Mouse (Mus musculus) MEL (cell line): ENCODE measurements around the gene Slc4a2. TPM values are rescaled to one million over a fixed set of nuclear protein-coding genes. Genes with fewer than 3 reads are reported as not detected.
A peak's percentile ranks its signal among the peaks of the same experiment; 100 is the strongest.

ENCODE experiments used
- DNase-seq: peaks from one replicate; pipeline ENCODE4 v3.0.0; 2011; ENCODE audit warnings: low read depth, low spot score
- H3K27ac ChIP-seq: 2 replicates; pipeline ENCODE4 v1.5.1; 2012; ENCODE audit warnings: low read depth, mild to moderate bottlenecking, control low read depth, low read length, moderate library complexity; ENCODE audit not compliant: control insufficient read depth
- H3K27me3 ChIP-seq, 2 experiments: fragments of 150-350 bp in 1 of 2; sonication (generic) in 1 of 2; 2 replicates each; pipeline ENCODE4 v1.6.1; 2012; ENCODE audit warnings: low read length in 2 of 2, mild to moderate bottlenecking in 2 of 2, improper control_type of control experiment in 1 of 2, moderate library complexity in 1 of 2; ENCODE audit not compliant: insufficient read depth in 2 of 2, control insufficient read depth in 1 of 2
- H3K36me3 ChIP-seq, 2 experiments: 2 replicates each; pipeline ENCODE4 v1.6.1; 2012 to 2014; ENCODE audit warnings: low read length in 2 of 2, improper control_type of control experiment in 1 of 2, inconsistent platforms in 1 of 2, mild to moderate bottlenecking in 1 of 2; ENCODE audit not compliant: insufficient read depth in 2 of 2, control insufficient read depth in 1 of 2
- H3K4me1 ChIP-seq, 2 experiments: fragments of 150-350 bp in 1 of 2; sonication (generic) in 1 of 2; 2 replicates each; pipeline ENCODE4 v1.6.1; 2012; ENCODE audit warnings: low read length in 2 of 2, improper control_type of control experiment in 1 of 2, mild to moderate bottlenecking in 1 of 2; ENCODE audit not compliant: insufficient read depth in 2 of 2, control insufficient read depth in 1 of 2
- H3K4me3 ChIP-seq, 2 experiments: fragments of 150-350 bp in 1 of 2; sonication (generic) in 1 of 2; 2 replicates each; pipeline ENCODE4 v1.5.1; 2012; ENCODE audit warnings: low read depth in 2 of 2, low read length in 2 of 2, mild to moderate bottlenecking in 2 of 2, moderate library complexity in 2 of 2, control low read depth in 1 of 2, improper control_type of control experiment in 1 of 2; ENCODE audit not compliant: control insufficient read depth in 1 of 2, insufficient read depth in 1 of 2
- H3K79me2 ChIP-seq: 2 replicates; pipeline ENCODE4 v1.6.1; 2012; ENCODE audit warnings: mild to moderate bottlenecking, low read length, moderate library complexity; ENCODE audit not compliant: control insufficient read depth, poor library complexity, insufficient read depth
- H3K9ac ChIP-seq: 2 replicates; pipeline ENCODE4 v1.6.1; 2012; ENCODE audit warnings: low read depth, mild to moderate bottlenecking, control low read depth, low read length, moderate library complexity; ENCODE audit not compliant: control insufficient read depth, poor library complexity, severe bottlenecking
- H3K9me3 ChIP-seq: fragments of 150-350 bp; sonication (generic); replicated peaks from 2 replicates; pipeline ENCODE4 v1.6.1; 2012; ENCODE audit warnings: mild to moderate bottlenecking, low read length, improper control_type of control experiment, moderate library complexity; ENCODE audit not compliant: insufficient read depth
- GATA1 ChIP-seq: IDR thresholded peaks from 2 replicates; pipeline ENCODE4 v1.6.1; 2011; ENCODE audit warnings: low read depth, low read length, improper control_type of control experiment
- MYB ChIP-seq: IDR thresholded peaks from 2 replicates; pipeline ENCODE4 v1.6.1; 2011; ENCODE audit warnings: mild to moderate bottlenecking, low read depth, low read length, improper control_type of control experiment
- NELFE ChIP-seq: IDR thresholded peaks from 2 replicates; pipeline ENCODE4 v1.6.1; 2011; ENCODE audit warnings: low read depth, low read length, improper control_type of control experiment
- NRF1 ChIP-seq: IDR thresholded peaks from 2 replicates; pipeline ENCODE4 v1.6.1; 2014; ENCODE audit warnings: low read depth, mild to moderate bottlenecking, inconsistent platforms, low read length, improper control_type of control experiment, moderate library complexity; ENCODE audit not compliant: poor library complexity, insufficient read depth, severe bottlenecking
- POLR2AphosphoS2 ChIP-seq: IDR thresholded peaks from 2 replicates; pipeline ENCODE4 v1.6.1; 2011; ENCODE audit warnings: low read length, improper control_type of control experiment
- USF2 ChIP-seq, 2 experiments: IDR thresholded peaks; 2 replicates each; pipeline ENCODE4 v1.6.1; 2011 to 2012; ENCODE audit warnings: improper control_type of control experiment in 2 of 2, low read length in 2 of 2, borderline replicate concordance in 1 of 2, inconsistent platforms in 1 of 2, low read depth in 1 of 2, mild to moderate bottlenecking in 1 of 2; ENCODE audit not compliant: insufficient read depth in 1 of 2
- ZMIZ1 ChIP-seq: IDR thresholded peaks from 2 replicates; pipeline ENCODE4 v1.6.1; 2012; ENCODE audit warnings: low read depth, mild to moderate bottlenecking, inconsistent platforms, low read length, improper control_type of control experiment, moderate library complexity
- polyA plus RNA-seq, 2 experiments: library from polyadenylated mRNA; stranded (reverse) in 1 of 2; unstranded in 1 of 2; fragments of >175 nt in 1 of 2; fragments of >200 nt in 1 of 2; gene quantifications; 2 replicates each; pipeline versions ENCODE4 v1.2.1 to v1.2.4; 2012; ENCODE audit warnings: low replicate concordance in 2 of 2, low read depth in 1 of 2; ENCODE audit not compliant: insufficient read length in 2 of 2, insufficient read depth in 1 of 2, missing spikeins in 1 of 2
- total RNA-seq: library from RNA; depleted of rRNA; stranded (reverse); fragments of 300-350 nt; gene quantifications from 2 replicates; pipeline ENCODE4 v1.2.3, GENCODE M21; 2012

Slc4a2 gene
- total and polyA plus RNA-seq, 3 experiments = 20.9 to 56.3 TPM; not detected in 1

DNA sequence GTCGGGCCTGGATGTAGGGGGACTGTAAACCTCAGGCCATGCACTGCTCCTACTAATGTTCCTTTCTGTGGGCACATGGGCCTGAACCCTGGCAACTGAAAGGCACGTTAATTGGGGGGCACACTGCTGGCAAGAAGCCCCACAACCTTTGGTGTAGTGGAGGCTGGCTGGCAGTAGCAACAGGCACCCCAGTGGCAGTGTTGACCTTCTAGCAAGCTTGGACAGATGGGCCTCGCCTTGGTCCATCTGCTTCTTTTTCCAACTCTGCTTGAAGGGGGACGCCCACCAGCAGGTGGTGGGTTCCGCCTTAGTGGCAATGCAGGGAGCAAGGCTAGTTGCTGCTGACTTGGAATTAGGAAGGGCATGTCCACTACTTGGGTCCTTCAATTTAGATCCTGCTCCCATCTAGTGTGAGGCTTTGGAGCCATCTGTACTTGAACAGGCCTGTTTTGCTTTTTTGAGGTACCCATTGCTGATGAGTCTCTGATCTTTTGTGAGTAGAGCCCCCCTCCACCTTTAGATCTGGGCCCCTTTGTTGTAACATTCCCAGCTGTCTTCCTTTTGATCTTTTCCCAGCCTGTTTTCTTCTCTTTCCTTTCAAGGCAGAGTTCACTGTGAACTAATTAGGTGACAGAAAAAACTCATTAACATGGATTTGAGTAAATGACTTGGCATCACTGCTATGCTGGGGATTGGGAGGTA lies 29.8 kb downstream of the Slc4a2 start:
- no peak for DNase-seq
- H3K27me3 ChIP-seq = no peaks in the 10 kb centered on the region
- no peak overlapping the region for H3K27ac ChIP-seq
- H3K36me3 ChIP-seq = peaks cover 0 to 16% of the 10 kb centered on the region in 2 experiments; a peak in 3 of 4 replicates
- peak overlapping the region; percentile 77 to 98 for H3K4me3 ChIP-seq
- H3K4me1 ChIP-seq = peaks cover 8 to 19% of the 10 kb centered on the region in 2 experiments
- 0 out of 2 replicates have a peak, but pooled peaks have one; percentile 19 for TF ChIP-seq ZMIZ1
- TF ChIP-seq NELFE = no peak
- TF ChIP-seq, all 39 proteins: peak for 1
- peak overlapping the region; percentile 87 for H3K9ac ChIP-seq
- no peaks in the 10 kb centered on the region for H3K9me3 ChIP-seq
- H3K79me2 ChIP-seq = peaks cover 64% of the 10 kb centered on the region

DNA sequence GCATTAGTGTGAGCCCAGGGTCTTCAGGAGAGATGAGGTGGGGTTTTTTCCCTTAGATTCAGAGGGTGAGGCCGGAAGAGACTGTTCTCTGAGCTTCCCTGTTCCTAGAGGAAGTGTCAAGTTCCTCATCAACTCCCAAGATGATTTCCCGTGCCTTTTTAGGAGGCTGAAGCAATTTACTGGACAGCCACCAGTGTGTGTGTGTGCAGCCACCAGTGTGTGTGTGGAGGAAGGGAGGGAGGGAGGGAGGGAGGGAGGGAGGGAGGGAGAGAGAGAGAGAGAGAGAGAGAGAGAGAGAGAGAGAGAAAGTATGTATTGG lies 30.3 kb downstream of the Slc4a2 start:
- peaks cover 8 to 19% of the 10 kb centered on the region in 2 experiments for H3K4me1 ChIP-seq

DNA sequence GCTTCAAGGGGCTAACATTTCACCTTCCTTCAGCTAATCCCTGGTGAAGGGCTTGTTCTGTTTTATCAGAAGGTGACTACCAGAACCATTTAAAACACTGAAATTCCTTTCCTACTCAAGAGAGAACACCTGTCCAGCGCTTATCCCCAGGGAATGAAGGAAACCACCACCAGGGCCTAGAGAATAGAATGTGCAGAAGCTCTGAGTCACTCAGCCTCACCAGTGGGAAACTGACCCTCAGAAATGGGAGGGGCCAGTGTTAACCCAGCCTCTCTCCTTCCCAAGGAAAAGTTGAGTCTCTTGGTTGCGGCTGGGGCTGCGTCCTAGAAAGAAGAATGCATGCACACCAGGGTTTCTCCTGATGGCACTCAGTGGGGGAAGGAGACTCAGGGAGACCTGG lies 31.4 kb downstream of the Slc4a2 start:
- DNase-seq = no peak
- Histone ChIP-seq H3K4me1 (peaks cover 8 to 19% of the 10 kb centered on the region in 2 experiments), H3K79me2 (peaks cover 71% of the 10 kb centered on the region), H3K9me3 (no peaks in the 10 kb centered on the region), H3K27me3 (no peaks in the 10 kb centered on the region), H3K27ac (no peak overlapping the region), H3K4me3 (no peak overlapping the region), H3K9ac (no peak overlapping the region), H3K36me3 (peaks cover 0 to 14% of the 10 kb centered on the region in 2 experiments; a peak in 3 of 4 replicates)
- TF ChIP-seq POLR2AphosphoS2 = 0 out of 2 replicates have a peak, but pooled peaks have one; percentile 25
- no peak for TF ChIP-seq GATA1

More for the DNA sequence above, 30.3 kb downstream of the Slc4a2 start:
- no peaks in the 10 kb centered on the region for H3K27me3 ChIP-seq
- H3K9ac ChIP-seq = peak overlapping the region; percentile 87
- H3K36me3 ChIP-seq = peaks cover 0 to 14% of the 10 kb centered on the region in 2 experiments; a peak in 3 of 4 replicates
- no peak for DNase-seq
- peaks cover 66% of the 10 kb centered on the region for H3K79me2 ChIP-seq
- H3K9me3 ChIP-seq = no peaks in the 10 kb centered on the region
- no peak overlapping the region; a peak in 1 of 4 replicates for H3K4me3 ChIP-seq
- TF ChIP-seq MYB (no peak), USF2 (IDR thresholded peaks at IDR 0.05; ENCODE audit: borderline replicate concordance in 1 of 2, insufficient read depth in 1 of 2, low read depth in 1 of 2, low read length in 2 of 2) (no peak)
- H3K27ac ChIP-seq = no peak overlapping the region

GRCm38 (mm10) chr5:24455613-24456012 lies 32.0 kb downstream of the Slc4a2 start:
- H3K9ac ChIP-seq = no peak overlapping the region
- H3K36me3 ChIP-seq = peaks cover 1 to 13% of the 10 kb centered on the region in 2 experiments; a peak in 3 of 4 replicates
- H3K4me1 ChIP-seq = peaks cover 8 to 19% of the 10 kb centered on the region in 2 experiments
- TF ChIP-seq NRF1 = no peak
- TF ChIP-seq, all 39 proteins: peak for 0
- H3K27me3 ChIP-seq = no peaks in the 10 kb centered on the region
- no peaks in the 10 kb centered on the region for H3K9me3 ChIP-seq
- H3K79me2 ChIP-seq = peaks cover 76% of the 10 kb centered on the region
- no peak for DNase-seq
- H3K4me3 ChIP-seq = no peak overlapping the region
- no peak overlapping the region for H3K27ac ChIP-seq
